Mouse (Mus musculus): ENCODE measurements around the gene Elf5. TPM values are rescaled to one million over a fixed set of nuclear protein-coding genes. Genes with fewer than 3 reads are reported as not detected.
A peak's percentile ranks its signal among the peaks of the same experiment; 100 is the strongest.

The Elf5 gene
- polyA plus RNA-seq, 1 experiment from 2014 or later, result 6.2 TPM

- Histone ChIP-seq H3K27me3 (no peaks in the 10 kb centered on the region), H3K36me3 (peaks cover 25% of the 10 kb centered on the region), H3K9ac (no peak overlapping the region), H3K27ac (no peak overlapping the region), H3K9me3 (no peaks in the 10 kb centered on the region), H3K4me1 (peaks cover 13% of the 10 kb centered on the region), H3K4me3 (no peak overlapping the region), H3K4me2 (no peak overlapping the region)
- 95% methylated on average over 3 of the region's 3 CpGs for WGBS
- no peak for ATAC-seq (ENCODE audit: borderline replicate concordance, extremely low read depth, low FRiP score, low TSS enrichment)
Measured at GRCm38 (mm10) chr2:103478326-103478725, 66.8 kb downstream of the Elf5 start.

GRCm38 (mm10) chr2:103480240-103480639 is 68.8 kb downstream of the Elf5 start:
- peaks cover 24% of the 10 kb centered on the region for H3K4me1 ChIP-seq
- WGBS, result 82% methylated on average over 8 of the region's 8 CpGs
- no peak overlapping the region for H3K4me3 ChIP-seq
- H3K9me3 ChIP-seq, result no peaks in the 10 kb centered on the region
- H3K27me3 ChIP-seq, result no peaks in the 10 kb centered on the region
- H3K9ac ChIP-seq, result no peak overlapping the region
- H3K27ac ChIP-seq, result no peak overlapping the region
- H3K36me3 ChIP-seq, result peaks cover 6% of the 10 kb centered on the region
- ATAC-seq (ENCODE audit: borderline replicate concordance, extremely low read depth, low FRiP score, low TSS enrichment), result no peak
- H3K4me2 ChIP-seq, result no peak overlapping the region

- Histone ChIP-seq H3K9ac (no peak overlapping the region), H3K27ac (no peak overlapping the region), H3K36me3 (0 out of 2 replicates have a peak, but pooled peaks cover under 1% of the 10 kb centered on the region), H3K4me1 (peaks cover 24% of the 10 kb centered on the region), H3K9me3 (no peaks in the 10 kb centered on the region), H3K27me3 (no peaks in the 10 kb centered on the region), H3K4me3 (no peak overlapping the region), H3K4me2 (no peak overlapping the region)
- ATAC-seq (ENCODE audit: borderline replicate concordance, extremely low read depth, low FRiP score, low TSS enrichment), result no peak
- 92% methylated on average over 4 of the region's 4 CpGs for WGBS
Measured at GRCm38 (mm10) chr2:103480871-103481270, 69.4 kb downstream of the Elf5 start.

GRCm38 (mm10) chr2:103481314-103482231 is 70.1 kb downstream of the Elf5 start:
- no peaks in the 10 kb centered on the region for H3K36me3 ChIP-seq
- H3K27me3 ChIP-seq, result no peaks in the 10 kb centered on the region
- no peak overlapping the region for H3K9ac ChIP-seq
- no peak for ATAC-seq (ENCODE audit: borderline replicate concordance, extremely low read depth, low FRiP score, low TSS enrichment)
- 78% methylated on average over 11 of the region's 11 CpGs for WGBS
- H3K4me1 ChIP-seq, result peaks cover 24% of the 10 kb centered on the region
- H3K27ac ChIP-seq, result no peak overlapping the region
- no peak overlapping the region for H3K4me3 ChIP-seq
- H3K4me2 ChIP-seq, result no peak overlapping the region
- H3K9me3 ChIP-seq, result no peaks in the 10 kb centered on the region

GRCm38 (mm10) chr2:103483289-103483985 is 71.9 kb downstream of the Elf5 start:
- no peak overlapping the region for H3K9ac ChIP-seq
- ATAC-seq (ENCODE audit: borderline replicate concordance, extremely low read depth, low FRiP score, low TSS enrichment), result no peak
- peak overlapping the region; percentile 74 for H3K4me3 ChIP-seq
- H3K27me3 ChIP-seq, result no peaks in the 10 kb centered on the region
- whole genome bisulfite sequencing, result 41% methylated on average over 7 of the region's 7 CpGs
- H3K9me3 ChIP-seq, result no peaks in the 10 kb centered on the region
- H3K4me1 ChIP-seq, result peaks cover 19% of the 10 kb centered on the region
- peak overlapping the region; percentile 84 for H3K4me2 ChIP-seq
- no peaks in the 10 kb centered on the region for H3K36me3 ChIP-seq
- H3K27ac ChIP-seq, result no peak overlapping the region

GRCm38 (mm10) chr2:103483986-103484520 is 72.6 kb downstream of the Elf5 start:
- H3K4me1 ChIP-seq, result peaks cover 19% of the 10 kb centered on the region
- peak overlapping the region; percentile 84 for H3K4me2 ChIP-seq
- no peak for ATAC-seq (ENCODE audit: borderline replicate concordance, extremely low read depth, low FRiP score, low TSS enrichment)
- no peak overlapping the region for H3K27ac ChIP-seq
- H3K27me3 ChIP-seq, result no peaks in the 10 kb centered on the region
- H3K9ac ChIP-seq, result peak overlapping the region; percentile 73
- H3K9me3 ChIP-seq, result no peaks in the 10 kb centered on the region
- peak overlapping the region; percentile 74 for H3K4me3 ChIP-seq
- WGBS, result 11% methylated on average over 5 of the region's 5 CpGs
- no peaks in the 10 kb centered on the region for H3K36me3 ChIP-seq

- H3K9ac ChIP-seq, result peak within 1 kb of the TSS; percentile 73
- peak within 1 kb of the TSS; percentile 96 for H3K27ac ChIP-seq
- peak within 1 kb of the TSS; percentile 74 for H3K4me3 ChIP-seq
- peak within 1 kb of the TSS; percentile 84 for H3K4me2 ChIP-seq
- peaks cover 25% of the 10 kb centered on the region for H3K4me1 ChIP-seq
- WGBS, result under 1% methylated on average over 41 of the region's 41 CpGs
- ATAC-seq (ENCODE audit: borderline replicate concordance, extremely low read depth, low FRiP score, low TSS enrichment), result peak; percentile 99
- H3K27me3 ChIP-seq, result no peaks in the 10 kb centered on the region
- no peaks in the 10 kb centered on the region for H3K9me3 ChIP-seq
- no peaks in the 10 kb centered on the region for H3K36me3 ChIP-seq
Measured at GRCm38 (mm10) chr2:103484617-103485401, 73.3 kb downstream of the Elf5 start, which contains the start of gene Cat. TSS of gene Cat (minus strand) at chr2:103485160.

- no peak overlapping the region for H3K4me2 ChIP-seq
- H3K36me3 ChIP-seq, result no peaks in the 10 kb centered on the region
- H3K4me3 ChIP-seq, result no peak overlapping the region
- H3K27me3 ChIP-seq, result no peaks in the 10 kb centered on the region
- 0 out of 2 replicates have a peak, but pooled peaks cover 6% of the 10 kb centered on the region for H3K4me1 ChIP-seq
- WGBS, result 72% methylated on average over 4 of the region's 4 CpGs
- no peak overlapping the region for H3K27ac ChIP-seq
- H3K9ac ChIP-seq, result no peak overlapping the region
- no peak for ATAC-seq (ENCODE audit: borderline replicate concordance, extremely low read depth, low FRiP score, low TSS enrichment)
- H3K9me3 ChIP-seq, result no peaks in the 10 kb centered on the region
Measured at GRCm38 (mm10) chr2:103492526-103492925, 81.0 kb downstream of the Elf5 start.

GRCm38 (mm10) chr2:103493827-103494226 is 82.3 kb downstream of the Elf5 start:
- 0 out of 2 replicates have a peak, but pooled peaks cover 6% of the 10 kb centered on the region for H3K4me1 ChIP-seq
- H3K9me3 ChIP-seq, result no peaks in the 10 kb centered on the region
- no peaks in the 10 kb centered on the region for H3K27me3 ChIP-seq
- no peak for ATAC-seq (ENCODE audit: borderline replicate concordance, extremely low read depth, low FRiP score, low TSS enrichment)
- H3K4me3 ChIP-seq, result no peak overlapping the region
- no peak overlapping the region for H3K9ac ChIP-seq
- no peak overlapping the region for H3K27ac ChIP-seq
- no peaks in the 10 kb centered on the region for H3K36me3 ChIP-seq
- no peak overlapping the region for H3K4me2 ChIP-seq
- WGBS, result 54% methylated on average over 4 of the region's 4 CpGs

- no peak for ATAC-seq (ENCODE audit: borderline replicate concordance, extremely low read depth, low FRiP score, low TSS enrichment)
- 70% methylated on average over 6 of the region's 6 CpGs for WGBS
- H3K27ac ChIP-seq, result no peak overlapping the region
Measured at GRCm38 (mm10) chr2:103495633-103496418, 84.3 kb downstream of the Elf5 start.

More at GRCm38 (mm10) chr2:103495633-103496418, 84.3 kb downstream of the Elf5 start:
- Histone ChIP-seq H3K4me1 (no peaks in the 10 kb centered on the region), H3K4me2 (no peak overlapping the region), H3K36me3 (no peaks in the 10 kb centered on the region), H3K9ac (no peak overlapping the region), H3K9me3 (no peaks in the 10 kb centered on the region), H3K27me3 (no peaks in the 10 kb centered on the region), H3K4me3 (no peak overlapping the region)

All from lung, embryonic 15.5 days (tissue).